Mouse (Mus musculus) spleen, adult 18-20 months (tissue): ENCODE data around the gene Nprl2.
A peak's percentile ranks its signal among the peaks of the same experiment; 100 is the strongest.

Experiments
- DNase-seq, 2 experiments: peaks; one replicate each; pipeline ENCODE4 v3.0.0; 2022; ENCODE audit warnings: mixed read lengths in 2 of 2

Gene Nprl2

GRCm38 (mm10) chr9:107534408-107535202, 7.4 kb upstream of the Nprl2 start:
- DNase-seq = no peak

- no peak for DNase-seq
These were observed 3.8 kb upstream of the Nprl2 start for GRCm38 (mm10) chr9:107538231-107538630.

GRCm38 (mm10) chr9:107538711-107539110, 3.3 kb upstream of the Nprl2 start:
- no peak for DNase-seq

GRCm38 (mm10) chr9:107539940-107540339, 2.1 kb upstream of the Nprl2 start:
- DNase-seq = no peak

DNA sequence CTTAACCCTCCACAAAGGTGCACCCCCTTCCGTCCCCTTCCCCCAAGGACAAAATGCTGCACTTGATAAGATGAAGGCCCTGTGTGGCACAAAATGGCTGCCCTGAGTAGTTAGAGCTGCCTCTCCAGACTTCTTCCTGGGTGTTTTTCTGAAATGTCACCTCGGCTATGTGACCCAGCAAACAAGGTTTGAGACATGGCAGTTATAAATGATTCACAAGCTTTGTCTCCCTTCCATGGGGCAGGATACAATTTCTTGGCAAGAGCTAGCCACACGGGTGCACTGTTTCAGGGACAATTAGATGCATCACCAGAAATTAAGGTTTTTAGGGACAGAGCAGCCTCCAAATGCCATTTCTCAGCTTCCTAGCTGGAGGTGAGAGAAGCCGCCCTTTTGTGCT, 1.6 kb upstream of the Nprl2 start:
- no peak for DNase-seq

- DNase-seq = no peak
These were observed 1.0 kb upstream of the Nprl2 start for GRCm38 (mm10) chr9:107541005-107541404.

DNA sequence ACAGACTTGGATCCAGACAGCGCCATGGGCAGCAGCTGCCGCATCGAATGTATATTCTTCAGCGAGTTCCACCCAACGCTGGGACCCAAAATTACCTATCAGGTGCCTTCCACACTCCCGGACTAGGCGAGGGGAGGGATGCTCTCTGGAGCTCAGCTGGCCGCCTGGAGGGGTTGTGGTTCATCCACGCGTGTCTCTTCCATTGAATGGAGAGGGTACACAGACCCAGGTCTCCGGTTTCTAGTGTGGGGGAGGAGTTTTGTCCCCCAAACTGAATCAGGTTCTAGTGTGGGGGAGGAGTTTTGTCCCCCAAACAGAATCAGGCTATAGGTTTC, 293 bp downstream of the Nprl2 start:
- no peak for DNase-seq

- DNase-seq = no peak
These were observed 695 bp downstream of the Nprl2 start for GRCm38 (mm10) chr9:107542721-107543120.

DNA sequence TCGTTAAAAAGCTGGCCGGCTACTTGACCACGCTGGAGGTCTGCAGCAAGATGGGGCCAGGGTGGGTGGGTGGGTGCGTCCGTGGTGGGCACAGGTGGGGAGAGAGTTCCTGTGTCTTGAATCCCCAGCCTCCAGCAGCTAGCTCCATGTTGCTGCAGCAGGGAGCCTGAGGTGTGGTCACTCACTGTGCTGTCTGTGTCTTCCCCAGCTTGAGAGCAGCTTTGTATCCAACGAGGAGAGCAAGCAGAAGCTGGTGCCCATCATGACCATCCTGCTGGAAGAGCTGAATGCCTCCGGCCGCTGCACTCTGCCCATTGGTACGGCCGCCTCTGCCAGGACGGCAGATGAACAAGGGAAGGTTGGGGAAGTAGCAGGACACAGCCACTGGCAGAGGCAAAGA, 1.3 kb downstream of the Nprl2 start:
- DNase-seq = no peak

DNA sequence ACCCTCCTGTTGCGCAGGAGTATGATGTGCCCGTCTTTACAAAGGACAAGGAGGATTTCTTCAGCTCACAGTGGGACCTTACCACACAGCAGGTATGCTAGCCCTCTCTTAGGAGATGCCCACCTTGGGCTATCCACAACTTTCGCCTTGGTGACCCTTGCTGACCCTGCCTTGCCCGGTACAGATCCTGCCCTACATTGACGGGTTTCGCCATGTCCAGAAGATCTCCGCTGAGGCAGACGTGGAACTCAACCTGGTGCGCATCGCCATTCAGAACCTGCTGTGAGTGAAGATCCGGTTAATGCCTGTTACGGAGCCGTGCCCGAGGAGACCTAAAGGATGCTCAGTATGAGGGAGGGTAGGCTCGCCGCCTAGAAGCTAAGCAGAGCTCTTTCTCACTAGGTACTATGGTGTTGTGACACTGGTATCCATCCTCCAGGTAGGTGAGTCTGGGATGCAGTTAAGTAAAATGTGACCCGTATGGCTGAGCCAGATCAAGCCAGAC, 2.2 kb downstream of the Nprl2 start:
- no peak for DNase-seq

DNA sequence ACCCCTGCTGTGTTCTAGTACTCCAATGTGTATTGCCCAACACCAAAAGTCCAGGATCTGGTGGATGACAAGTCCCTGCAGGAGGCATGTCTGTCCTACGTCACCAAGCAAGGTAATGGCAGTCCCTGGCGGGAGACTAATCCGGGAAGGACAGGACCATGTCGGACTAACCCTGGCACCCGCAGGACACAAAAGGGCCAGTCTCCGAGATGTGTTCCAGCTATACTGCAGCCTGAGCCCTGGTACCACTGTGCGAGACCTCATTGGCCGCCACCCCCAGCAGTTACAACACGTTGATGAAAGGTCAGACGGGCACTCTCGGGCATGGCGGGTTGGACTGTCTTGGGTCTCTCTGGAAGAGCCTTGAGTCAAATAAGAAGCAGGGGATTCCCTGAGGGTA, 2.7 kb downstream of the Nprl2 start:
- no peak for DNase-seq

- no peak for DNase-seq
These were observed 3.2 kb downstream of the Nprl2 start for GRCm38 (mm10) chr9:107545199-107545598.

- peak in 1 of 2 experiments; percentile 74 for DNase-seq
These were observed 3.6 kb downstream of the Nprl2 start for GRCm38 (mm10) chr9:107545602-107546001.

- DNase-seq = peak; percentile 72 to 73
These were observed 5.0 kb downstream of the Nprl2 start, which contains the start of gene Zmynd10 for GRCm38 (mm10) chr9:107547026-107547425. Gene Zmynd10, plus strand, starts transcription at chr9:107547298.

- no peak for DNase-seq
These were observed 5.9 kb downstream of the Nprl2 start for GRCm38 (mm10) chr9:107547957-107548356.

DNA sequence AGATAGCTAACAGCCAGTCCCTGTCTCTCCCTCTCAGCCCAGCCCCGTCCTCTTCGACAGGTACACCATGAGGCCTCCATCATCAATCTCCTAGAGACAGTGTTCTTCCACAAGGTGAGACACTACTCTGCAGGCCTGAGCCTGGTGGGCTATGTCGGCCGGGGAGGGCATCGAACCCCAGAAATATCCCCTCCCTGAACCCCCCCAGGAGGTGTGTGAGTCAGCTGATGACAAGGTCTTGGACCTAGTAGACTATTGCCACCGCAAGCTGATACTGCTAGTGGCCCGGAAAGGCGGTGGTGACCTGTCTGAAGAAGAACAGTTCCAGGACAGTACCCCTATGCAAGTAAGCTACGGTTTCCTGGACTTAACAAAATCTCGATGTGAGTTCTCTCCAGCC, 6.8 kb downstream of the Nprl2 start:
- no peak for DNase-seq

GRCm38 (mm10) chr9:107549297-107550074, 7.5 kb downstream of the Nprl2 start:
- no peak for DNase-seq

DNA sequence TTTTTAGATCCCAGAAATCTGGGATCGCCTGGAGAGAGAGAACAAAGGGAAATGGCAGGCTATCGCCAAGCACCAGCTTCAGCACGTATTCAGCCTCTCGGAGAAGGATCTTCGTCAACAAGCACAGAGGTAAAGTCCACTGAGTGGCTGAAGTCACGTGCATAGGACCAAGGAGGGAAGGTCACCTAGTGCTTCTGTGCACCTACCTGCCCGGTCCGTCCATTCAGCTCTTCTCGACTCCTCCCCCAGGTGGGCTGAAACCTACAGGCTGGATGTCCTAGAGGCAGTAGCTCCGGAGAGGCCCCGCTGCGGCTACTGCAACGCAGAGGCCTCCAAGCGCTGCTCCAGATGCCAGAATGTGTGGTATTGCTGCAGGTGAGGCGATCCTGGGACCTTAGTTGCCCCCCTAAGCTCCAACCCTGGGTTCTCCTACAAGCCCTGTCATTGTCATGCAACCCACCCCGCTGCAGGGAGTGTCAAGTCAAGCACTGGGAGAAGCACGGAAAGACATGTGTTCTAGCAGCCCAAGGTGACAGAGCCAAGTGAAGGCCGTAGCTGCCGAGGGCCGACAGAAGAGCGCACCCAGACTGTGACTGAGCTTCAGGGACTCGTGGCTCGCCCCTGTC, 8.6 kb downstream of the Nprl2 start:
- DNase-seq = no peak

DNA sequence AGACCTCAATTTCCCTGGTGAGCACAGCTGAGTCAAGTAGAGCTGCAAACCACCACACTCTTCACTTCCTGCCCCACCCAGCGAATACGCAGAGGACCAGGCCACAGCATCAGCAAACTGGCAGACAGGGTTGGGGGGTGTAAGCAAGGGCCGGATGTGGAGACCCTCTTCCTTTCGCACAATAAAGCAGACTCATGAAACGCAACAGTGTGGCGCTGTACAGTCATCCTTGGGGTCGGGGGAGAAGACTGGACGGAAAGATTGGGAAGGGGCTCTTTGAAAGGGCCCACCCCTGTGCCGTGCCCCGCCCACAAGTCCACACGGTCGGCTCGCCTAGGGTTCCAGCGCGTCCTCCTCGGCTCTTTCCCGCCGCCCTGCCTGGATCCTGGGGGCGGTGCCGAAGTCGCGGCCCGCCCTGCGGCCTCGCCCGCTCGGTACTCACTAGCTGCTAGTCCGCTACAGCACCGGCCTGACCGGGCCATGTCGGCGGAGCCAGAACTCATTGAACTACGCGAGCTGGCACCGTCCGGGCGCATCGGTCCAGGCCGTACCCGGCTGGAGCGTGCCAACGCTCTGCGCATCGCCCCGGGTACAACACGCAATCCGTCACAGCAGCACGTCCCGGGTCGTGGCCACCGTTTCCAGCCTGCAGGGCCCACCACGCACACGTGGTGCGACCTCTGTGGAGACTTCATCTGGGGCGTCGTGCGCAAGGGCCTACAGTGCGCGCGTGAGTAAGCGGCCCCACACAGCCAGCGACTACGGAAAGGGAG, 9.3 kb downstream of the Nprl2 start, which contains the start of gene Rassf1:
TSS of gene Rassf1 (plus strand) at position 439 of the 773 bp plus-strand sequence.
- DNase-seq = peak; percentile 58 to 62

- no peak for DNase-seq
These were observed 9.9 kb downstream of the Nprl2 start for GRCm38 (mm10) chr9:107551890-107552355.

DNA sequence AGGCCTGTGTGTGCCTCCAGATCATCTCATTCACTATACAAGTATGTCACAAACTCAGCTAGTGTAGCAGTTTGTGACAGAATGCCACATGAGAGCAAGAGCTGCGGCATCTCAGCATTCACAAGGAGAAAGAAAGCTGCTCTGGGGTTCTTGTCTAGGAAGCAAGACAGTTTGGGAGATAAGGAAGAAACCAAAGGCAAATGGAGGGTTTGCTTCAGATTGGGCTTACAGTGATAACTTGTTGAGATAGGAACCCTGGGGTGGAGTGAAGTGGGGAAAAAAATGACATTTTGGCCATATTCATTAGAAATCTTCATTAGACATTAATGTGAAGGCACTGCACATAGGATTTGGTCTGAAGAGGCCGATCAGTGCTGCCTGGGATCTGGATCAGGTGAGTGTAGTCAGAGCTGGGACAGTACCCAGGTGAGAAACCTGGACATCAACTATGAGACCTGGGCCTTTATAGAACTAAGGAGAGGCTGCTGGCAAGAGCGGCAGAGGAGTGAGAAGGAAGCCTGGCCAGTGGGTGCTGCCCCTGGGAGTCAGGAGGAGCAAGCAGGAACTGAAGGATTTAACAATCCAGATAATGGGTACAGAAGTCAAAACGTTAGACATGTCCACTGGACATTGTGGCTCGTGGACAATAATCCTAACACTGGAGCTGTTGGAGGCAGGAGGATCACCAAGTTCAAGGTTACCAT, 10.8 kb downstream of the Nprl2 start:
- no peak for DNase-seq
